18 mouse cellular contexts compared by ENCODE assay signal in the genomic region with DNA sequence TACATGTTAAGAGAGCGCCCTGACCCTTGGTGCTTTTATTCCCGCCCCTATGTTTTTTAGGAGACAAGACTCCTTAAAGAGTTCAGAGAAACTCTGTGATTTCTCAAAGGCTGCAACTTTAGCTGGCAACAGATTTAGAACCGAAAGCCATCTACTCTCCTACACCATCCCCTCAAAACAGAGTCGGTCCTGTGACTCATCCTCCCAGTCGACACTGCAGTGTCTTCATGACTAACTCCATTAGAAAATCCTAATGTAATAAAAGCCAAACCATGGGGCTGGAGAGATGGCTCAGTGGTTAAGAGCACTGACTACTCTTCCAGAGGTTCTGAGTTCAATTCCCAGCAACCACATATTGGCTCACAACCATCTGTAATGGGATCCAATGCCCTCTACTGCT.
A peak's percentile ranks its signal among the peaks of the same experiment; 100 is the strongest.
DNase-seq lines count a peak whose midpoint lies in the region; ATAC-seq lines count a peak whose summit lies in the region.
"Had no signal": no experiment of that assay in that cellular context is flagged by ENCODE, and none has a peak within 500 bp of the region (broad histone marks: within the 10 kb centered on the region; RNA-seq: fewer than 3 reads in every experiment).

No protein-coding gene starts in this region.

- peak; percentile 59; the same call in 1 of the 2 replicates for ATAC-seq in frontal cortex, adult (ENCODE audit: low TSS enrichment)
- ATAC-seq: activated CD4-positive, CD25-positive, alpha-beta regulatory T cell, adult 4 months; forebrain, embryonic 14.5 days; forebrain, embryonic 16.5 days; Patski had no signal

- no peak for DNase-seq in frontal cortex, postnatal 25 days (ENCODE audit: low spot score in 2 of 2)
- peak; percentile 43 for DNase-seq in MN1 (ENCODE audit: low spot score)
- peak; percentile 64 for DNase-seq in brain, adult 2 months (ENCODE audit: low read depth, low spot score)
- DNase-seq in lung, postnatal 10 days: no peak
- DNase-seq: adrenal gland, postnatal 14 days; adrenal gland, postnatal 36 days; cerebellum, adult 11 months; cerebellum, adult 18-20 months; cerebellum, adult 8-10 months; cerebellum, adult 9-11 months; cerebellum, postnatal 14 days; cerebellum, postnatal 36 days; embryo, embryonic 11 days had no signal

Comparison
In these comparisons a context has a peak if more than half of its experiments do, and no peak if none do; other contexts are left out.
1. DNase-seq: peak in MN1 (single experiment) and brain, adult 2 months (single experiment); none in frontal cortex, postnatal 25 days (0 of 2) and lung, postnatal 10 days (single experiment).